Mouse (Mus musculus) forebrain, embryonic 14.5 days (tissue): ENCODE results near the gene Nkap. TPM values are rescaled to one million over a fixed set of nuclear protein-coding genes. Genes with fewer than 3 reads are reported as not detected.

Experiments used
- ATAC-seq: fragments of 200-750 bp; cut with Nextera tagmentation; 2 replicates; pipeline ENCODE4 v1.8.0; 2017; ENCODE audit warnings: mild to moderate bottlenecking, moderate library complexity
- DNase-seq: peaks from one replicate; pipeline ENCODE4 v3.0.0-alpha.2; 2015; ENCODE audit warnings: low spot score
- H3K27ac ChIP-seq: fragments of 300-500 bp; sonication (generic); 2 replicates; pipeline ENCODE4 v1.5.1; 2014; ENCODE audit warnings: low read depth, mild to moderate bottlenecking, control low read depth, low read length, moderate library complexity
- H3K27me3 ChIP-seq: fragments of 300-500 bp; sonication (generic); replicated peaks from 2 replicates; pipeline ENCODE4 v1.6.1; 2014; ENCODE audit warnings: low read length, control low read depth, mixed read lengths; ENCODE audit not compliant: control insufficient read depth, insufficient read depth
- H3K36me3 ChIP-seq: fragments of 300-500 bp; sonication (generic); 2 replicates; pipeline ENCODE4 v1.6.1; 2014; ENCODE audit warnings: low read length, control low read depth; ENCODE audit not compliant: control insufficient read depth, insufficient read depth
- H3K4me1 ChIP-seq: fragments of 300-500 bp; sonication (generic); 2 replicates; pipeline ENCODE4 v1.6.1; 2014; ENCODE audit warnings: antibody characterized with exemption, low read length, control low read depth; ENCODE audit not compliant: control insufficient read depth, insufficient read depth
- H3K4me2 ChIP-seq: fragments of 300-500 bp; sonication (generic); 2 replicates; pipeline ENCODE4 v1.6.1; 2014; ENCODE audit warnings: mild to moderate bottlenecking, control low read depth, low read length
- H3K4me3 ChIP-seq: fragments of 300-500 bp; sonication (generic); 2 replicates; pipeline ENCODE4 v1.5.1; 2014; ENCODE audit warnings: low read depth, low read length, control low read depth
- H3K9ac ChIP-seq: fragments of 300-500 bp; sonication (generic); 2 replicates; pipeline ENCODE4 v1.6.1; 2014; ENCODE audit warnings: mild to moderate bottlenecking, low read length, control low read depth, moderate library complexity
- H3K9me3 ChIP-seq: fragments of 300-500 bp; sonication (generic); replicated peaks from 2 replicates; pipeline ENCODE4 v1.6.1; 2016; ENCODE audit warnings: low read length, control low read depth, mixed read lengths; ENCODE audit not compliant: control insufficient read depth
- WGBS: fragments of 180-500 bp; shearing (Covaris S2); extraction: QIAGEN DNeasy Blood & Tissue Kit; methylation state at CpG from one replicate; pipeline ENCODE4 v1.1.7; 2014; 5-methylcytosine and 5-hydroxymethylcytosine counted together
- polyA plus RNA-seq: library from polyadenylated mRNA; unstranded; fragments of >200 nt; fragmentation: Nextera tagmentation; extraction: Ambion mirVana; gene quantifications from 2 replicates; pipeline ENCODE4 v1.2.1, GENCODE M21; 2014

Gene Nkap
- polyA plus RNA-seq, 1 experiment from 2014 or later: 13.6 TPM

- ATAC-seq (no peak), DNase-seq (no peak)
- Histone ChIP-seq H3K9me3 (no peaks in the 10 kb centered on the region), H3K27me3 (no peaks in the 10 kb centered on the region), H3K4me2 (no peak overlapping the region), H3K36me3 (peaks cover 28% of the 10 kb centered on the region), H3K4me1 (no peaks in the 10 kb centered on the region), H3K27ac (no peak overlapping the region), H3K4me3 (no peak overlapping the region), H3K9ac (no peak overlapping the region)
- 92% methylated on average over 11 of the region's 11 CpGs for WGBS
Measured at GRCm38 (mm10) chrX:37095106-37095768, 31.4 kb upstream of the Nkap start.

GRCm38 (mm10) chrX:37098681-37099080 lies 27.9 kb upstream of the Nkap start:
- no peak overlapping the region for H3K4me3 ChIP-seq
- WGBS: 94% methylated on average over 3 of the region's 3 CpGs
- no peak for ATAC-seq
- no peaks in the 10 kb centered on the region for H3K9me3 ChIP-seq
- H3K4me1 ChIP-seq: no peaks in the 10 kb centered on the region
- H3K27me3 ChIP-seq: no peaks in the 10 kb centered on the region
- DNase-seq: no peak
- no peak overlapping the region for H3K9ac ChIP-seq
- H3K27ac ChIP-seq: no peak overlapping the region
- H3K4me2 ChIP-seq: no peak overlapping the region
- peaks cover 30% of the 10 kb centered on the region for H3K36me3 ChIP-seq

GRCm38 (mm10) chrX:37103826-37104225 lies 22.8 kb upstream of the Nkap start:
- peaks cover 10% of the 10 kb centered on the region for H3K36me3 ChIP-seq
- H3K27ac ChIP-seq: no peak overlapping the region
- H3K4me1 ChIP-seq: no peaks in the 10 kb centered on the region
- H3K4me2 ChIP-seq: no peak overlapping the region
- no peaks in the 10 kb centered on the region for H3K27me3 ChIP-seq
- no peaks in the 10 kb centered on the region for H3K9me3 ChIP-seq
- DNase-seq (no peak), ATAC-seq (no peak)
- 68% methylated on average over 2 of the region's 2 CpGs for WGBS
- no peak overlapping the region for H3K4me3 ChIP-seq
- H3K9ac ChIP-seq: no peak overlapping the region

GRCm38 (mm10) chrX:37109526-37110192 lies 16.9 kb upstream of the Nkap start:
- peak overlapping the region; percentile 50 for H3K4me3 ChIP-seq
- H3K36me3 ChIP-seq: peaks cover 4% of the 10 kb centered on the region; the same call in 1 of the 2 replicates
- H3K27ac ChIP-seq: peak overlapping the region; percentile 74
- peak; percentile 80 for ATAC-seq
- 24% methylated on average over 27 of the region's 27 CpGs for WGBS
- peak overlapping the region; percentile 55 for H3K4me2 ChIP-seq
- DNase-seq: no peak
- H3K9ac ChIP-seq: peak overlapping the region; percentile 65
- no peaks in the 10 kb centered on the region for H3K27me3 ChIP-seq
- no peaks in the 10 kb centered on the region for H3K4me1 ChIP-seq
- no peaks in the 10 kb centered on the region for H3K9me3 ChIP-seq

- no peaks in the 10 kb centered on the region for H3K4me1 ChIP-seq
- no peaks in the 10 kb centered on the region for H3K9me3 ChIP-seq
- DNase-seq (peak; percentile 97), ATAC-seq (peak; percentile 99)
- WGBS: 34% methylated on average over 30 of the region's 30 CpGs
- H3K4me3 ChIP-seq: peak within 1 kb of the TSS; percentile 50
- H3K27ac ChIP-seq: peak within 1 kb of the TSS; percentile 74
- peak within 1 kb of the TSS; percentile 65 for H3K9ac ChIP-seq
- H3K36me3 ChIP-seq: peaks cover 4% of the 10 kb centered on the region; the same call in 1 of the 2 replicates
- peak within 1 kb of the TSS; percentile 55 for H3K4me2 ChIP-seq
- no peaks in the 10 kb centered on the region for H3K27me3 ChIP-seq
Measured at GRCm38 (mm10) chrX:37110193-37110880, 16.3 kb upstream of the Nkap start, which contains the start of gene Upf3b. TSS of gene Upf3b (minus strand) at chrX:37110322.

GRCm38 (mm10) chrX:37110881-37111193 lies 15.8 kb upstream of the Nkap start:
- no peaks in the 10 kb centered on the region for H3K9me3 ChIP-seq
- no peak overlapping the region for H3K4me2 ChIP-seq
- 75% methylated on average over 4 of the region's 4 CpGs for WGBS
- H3K9ac ChIP-seq: no peak overlapping the region
- ATAC-seq (no peak), DNase-seq (no peak)
- no peaks in the 10 kb centered on the region for H3K27me3 ChIP-seq
- H3K4me1 ChIP-seq: no peaks in the 10 kb centered on the region
- no peaks in the 10 kb centered on the region for H3K36me3 ChIP-seq
- no peak overlapping the region for H3K4me3 ChIP-seq
- H3K27ac ChIP-seq: no peak overlapping the region

GRCm38 (mm10) chrX:37117085-37117484 lies 9.5 kb upstream of the Nkap start:
- 80% methylated on average over 1 of the region's 5 CpGs for WGBS
- ATAC-seq (no peak), DNase-seq (no peak)
- no peak overlapping the region for H3K4me3 ChIP-seq
- no peak overlapping the region for H3K27ac ChIP-seq
- no peaks in the 10 kb centered on the region for H3K4me1 ChIP-seq
- H3K9ac ChIP-seq: no peak overlapping the region
- H3K4me2 ChIP-seq: no peak overlapping the region
- H3K9me3 ChIP-seq: no peaks in the 10 kb centered on the region
- H3K36me3 ChIP-seq: no peaks in the 10 kb centered on the region
- H3K27me3 ChIP-seq: no peaks in the 10 kb centered on the region

GRCm38 (mm10) chrX:37119585-37119984 lies 7.0 kb upstream of the Nkap start:
- no peak overlapping the region for H3K9ac ChIP-seq
- 58% methylated on average over 3 of the region's 3 CpGs for WGBS
- H3K36me3 ChIP-seq: no peaks in the 10 kb centered on the region
- no peak overlapping the region for H3K4me3 ChIP-seq
- ATAC-seq: no peak
- no peaks in the 10 kb centered on the region for H3K27me3 ChIP-seq
- no peaks in the 10 kb centered on the region for H3K9me3 ChIP-seq
- H3K27ac ChIP-seq: no peak overlapping the region
- no peak overlapping the region for H3K4me2 ChIP-seq
- H3K4me1 ChIP-seq: no peaks in the 10 kb centered on the region
- DNase-seq: no peak

- H3K27me3 ChIP-seq: no peaks in the 10 kb centered on the region
- no peaks in the 10 kb centered on the region for H3K9me3 ChIP-seq
- H3K36me3 ChIP-seq: no peaks in the 10 kb centered on the region
- WGBS: 67% methylated on average over 5 of the region's 5 CpGs
- no peak overlapping the region for H3K4me2 ChIP-seq
- no peak for ATAC-seq
- H3K27ac ChIP-seq: no peak overlapping the region
- H3K4me1 ChIP-seq: no peaks in the 10 kb centered on the region
- H3K4me3 ChIP-seq: no peak overlapping the region
- DNase-seq: no peak
- H3K9ac ChIP-seq: no peak overlapping the region
Measured at GRCm38 (mm10) chrX:37120212-37120611, 6.4 kb upstream of the Nkap start.
